Mouse (Mus musculus): ENCODE results near the gene Snapc5. TPM values are rescaled to one million over a fixed set of nuclear protein-coding genes. Genes with fewer than 3 reads are reported as not detected.
A peak's percentile ranks its signal among the peaks of the same experiment; 100 is the strongest.
"Not testable (repeated sequence)": the region's sequence is repeated elsewhere in the genome, so short reads cannot be mapped to it uniquely, and the experiment has no call there.

Snapc5 gene
- 33.9 and 36.6 TPM in 2 replicates for polyA plus RNA-seq (2015; fragmentation: Nextera tagmentation; extraction: Ambion mirVana)

DNA sequence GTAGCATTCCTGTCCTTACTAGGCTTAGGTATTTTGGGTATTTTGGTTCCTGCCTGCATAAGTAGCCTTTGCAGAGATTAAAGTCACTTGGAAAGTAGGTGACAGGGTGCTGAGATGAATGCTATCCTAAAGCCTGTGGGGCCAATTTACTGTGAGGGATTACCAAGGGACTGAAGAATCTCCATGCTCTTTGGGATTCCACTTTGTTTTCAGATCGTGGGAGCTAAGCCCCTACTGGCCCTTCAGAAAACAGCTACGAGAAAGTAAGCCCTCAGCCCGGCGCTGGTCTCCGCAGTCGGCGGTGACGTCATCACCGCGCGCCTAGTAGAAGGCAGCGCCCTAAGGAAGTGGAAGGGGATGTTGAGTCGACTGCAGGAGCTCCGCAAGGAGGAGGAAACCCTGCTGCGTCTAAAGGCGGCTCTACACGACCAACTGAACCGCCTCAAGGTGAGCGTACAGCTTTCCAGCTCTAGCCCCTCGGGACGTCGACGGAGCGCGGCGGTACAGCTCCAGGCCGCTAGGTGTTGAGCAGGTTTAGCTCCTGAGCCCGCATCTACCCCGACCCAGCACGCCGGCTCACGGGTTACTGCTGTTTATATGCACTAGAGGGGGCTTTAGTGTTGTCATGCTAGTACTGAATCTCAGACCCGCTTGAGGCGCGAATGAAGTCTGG lies at the start of gene Snapc5:
Snapc5 (plus strand) TSS at position 301 of the 673 bp plus-strand sequence.
- Histone ChIP-seq H3K4me3 (peak within 1 kb of the TSS; percentile 54), H3K9ac (peak within 1 kb of the TSS; percentile 42), H3K4me1 (peaks cover 26% of the 10 kb centered on the region), H3K27ac (peak within 1 kb of the TSS; percentile 83), H3K36me3 (replicated peaks) (peaks cover 48% of the 10 kb centered on the region), H3K27me3 (replicated peaks) (no peaks in the 10 kb centered on the region), H3K9me3 (no peaks in the 10 kb centered on the region), H3K4me2 (peak within 1 kb of the TSS; percentile 54)
- ATAC-seq (replicated peaks), result peak; percentile 93
- whole genome bisulfite sequencing, result under 1% methylated on average over 35 of the region's 35 CpGs

DNA sequence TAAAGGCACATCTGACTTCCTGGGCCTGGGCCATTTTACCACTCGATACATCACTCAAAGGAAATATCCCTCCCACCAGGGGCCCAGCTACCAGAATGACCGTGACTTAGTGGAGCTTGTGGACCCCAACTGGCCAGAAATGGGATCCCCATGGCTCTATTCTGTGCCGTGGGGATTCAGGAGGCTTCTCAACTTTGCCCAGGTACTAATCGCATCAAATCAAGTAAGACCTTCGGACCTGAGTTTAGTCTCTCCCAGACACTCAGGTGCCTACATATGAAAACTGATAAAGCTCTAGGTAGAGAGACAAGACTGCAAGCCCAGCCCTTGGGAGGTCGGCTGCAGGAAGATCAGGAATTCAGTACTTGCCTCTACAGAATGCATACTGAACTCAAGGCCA lies 47.5 kb upstream of the Snapc5 start:
- 88% methylated on average over 6 of the region's 6 CpGs for WGBS
- no peak overlapping the region for H3K4me2 ChIP-seq
- no peak overlapping the region for H3K27ac ChIP-seq
- no peak overlapping the region for H3K9ac ChIP-seq
- no peaks in the 10 kb centered on the region for H3K36me3 ChIP-seq (replicated peaks)
- no peak overlapping the region for H3K4me3 ChIP-seq
- H3K4me1 ChIP-seq, result no peaks in the 10 kb centered on the region
- ATAC-seq (replicated peaks), result no peak
- H3K9me3 ChIP-seq, result no peaks in the 10 kb centered on the region
- H3K27me3 ChIP-seq (replicated peaks), result no peaks in the 10 kb centered on the region

- not testable (repeated sequence) for H3K4me3 ChIP-seq
Observed at GRCm38 (mm10) chr9:64138896-64139295, 40.2 kb upstream of the Snapc5 start.

DNA sequence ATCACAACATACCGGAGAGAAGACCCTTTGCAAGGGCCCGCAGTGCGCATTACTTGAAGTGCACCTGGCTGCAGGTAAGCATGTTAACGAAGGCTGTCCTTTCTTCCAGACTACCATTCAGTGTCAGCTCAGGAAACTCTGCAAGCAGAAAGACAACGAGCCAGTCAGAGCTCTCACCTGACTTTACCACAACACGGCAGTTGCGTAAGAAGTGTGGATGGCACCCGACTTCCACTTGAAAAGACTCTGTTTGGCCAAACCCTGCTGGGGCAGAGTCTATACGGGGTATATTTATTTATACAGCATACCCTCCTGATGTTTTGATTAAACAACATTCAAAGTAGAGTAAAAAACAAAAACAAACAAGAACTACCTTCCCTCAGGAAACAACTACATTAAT lies 39.2 kb upstream of the Snapc5 start:
- Histone ChIP-seq H3K9ac (no peak overlapping the region), H3K36me3 (replicated peaks) (no peaks in the 10 kb centered on the region), H3K4me3 (no peak overlapping the region), H3K27ac (no peak overlapping the region), H3K4me1 (no peaks in the 10 kb centered on the region), H3K27me3 (replicated peaks) (no peaks in the 10 kb centered on the region), H3K9me3 (no peaks in the 10 kb centered on the region), H3K4me2 (no peak overlapping the region)
- ATAC-seq (replicated peaks), result no peak
- 93% methylated on average over 9 of the region's 9 CpGs for WGBS

More at GRCm38 (mm10) chr9:64138896-64139295, 40.2 kb upstream of the Snapc5 start:
- 8% methylated on average over 6 of the region's 6 CpGs for WGBS
- not testable (repeated sequence) for H3K36me3 ChIP-seq (replicated peaks); H3K9me3 ChIP-seq; H3K9ac ChIP-seq; H3K27ac ChIP-seq; ATAC-seq (replicated peaks); H3K4me1 ChIP-seq; H3K27me3 ChIP-seq (replicated peaks); H3K4me2 ChIP-seq

GRCm38 (mm10) chr9:64156641-64157040 lies 22.4 kb upstream of the Snapc5 start:
- no peak overlapping the region for H3K9ac ChIP-seq
- no peaks in the 10 kb centered on the region for H3K27me3 ChIP-seq (replicated peaks)
- no peak overlapping the region for H3K4me3 ChIP-seq
- ATAC-seq (replicated peaks), result no peak
- H3K4me2 ChIP-seq, result no peak overlapping the region
- 80% methylated on average over 1 of the region's 1 CpGs for WGBS
- no peaks in the 10 kb centered on the region for H3K36me3 ChIP-seq (replicated peaks)
- H3K27ac ChIP-seq, result no peak overlapping the region
- H3K9me3 ChIP-seq, result no peaks in the 10 kb centered on the region
- H3K4me1 ChIP-seq, result no peaks in the 10 kb centered on the region

- Histone ChIP-seq H3K4me2 (no peak overlapping the region), H3K4me1 (no peaks in the 10 kb centered on the region), H3K9me3 (no peaks in the 10 kb centered on the region), H3K27me3 (replicated peaks) (no peaks in the 10 kb centered on the region), H3K36me3 (replicated peaks) (no peaks in the 10 kb centered on the region), H3K9ac (no peak overlapping the region), H3K4me3 (no peak overlapping the region), H3K27ac (no peak overlapping the region)
- ATAC-seq (replicated peaks), result no peak
- 93% methylated on average over 5 of the region's 5 CpGs for WGBS
Observed at GRCm38 (mm10) chr9:64160471-64160870, 18.6 kb upstream of the Snapc5 start.

DNA sequence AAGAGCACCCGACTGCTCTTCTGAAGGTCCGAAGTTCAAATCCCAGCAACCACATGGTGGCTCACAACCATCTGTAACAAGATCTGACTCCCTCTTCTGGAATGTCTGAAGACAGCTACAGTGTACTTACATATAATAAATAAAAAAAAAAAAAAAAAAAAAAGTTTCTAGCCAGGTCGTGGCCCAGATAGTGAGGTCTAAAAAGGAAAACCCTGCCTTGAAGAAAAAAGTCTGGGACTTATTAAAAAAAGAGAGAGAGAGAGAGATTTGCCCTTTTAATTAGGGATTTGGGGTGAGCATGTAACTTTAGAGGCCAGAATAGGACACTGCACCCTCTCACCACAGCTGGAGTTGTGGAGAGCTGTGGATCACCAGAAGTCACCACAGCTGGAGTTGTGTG lies 9.1 kb upstream of the Snapc5 start:
- WGBS, result 88% methylated on average over 3 of the region's 3 CpGs
- not testable (repeated sequence) for ATAC-seq (replicated peaks); H3K4me3 ChIP-seq; H3K9me3 ChIP-seq; H3K27ac ChIP-seq; H3K9ac ChIP-seq; H3K36me3 ChIP-seq (replicated peaks); H3K4me2 ChIP-seq; H3K27me3 ChIP-seq (replicated peaks)
- peaks cover 19% of the 10 kb centered on the region for H3K4me1 ChIP-seq

DNA sequence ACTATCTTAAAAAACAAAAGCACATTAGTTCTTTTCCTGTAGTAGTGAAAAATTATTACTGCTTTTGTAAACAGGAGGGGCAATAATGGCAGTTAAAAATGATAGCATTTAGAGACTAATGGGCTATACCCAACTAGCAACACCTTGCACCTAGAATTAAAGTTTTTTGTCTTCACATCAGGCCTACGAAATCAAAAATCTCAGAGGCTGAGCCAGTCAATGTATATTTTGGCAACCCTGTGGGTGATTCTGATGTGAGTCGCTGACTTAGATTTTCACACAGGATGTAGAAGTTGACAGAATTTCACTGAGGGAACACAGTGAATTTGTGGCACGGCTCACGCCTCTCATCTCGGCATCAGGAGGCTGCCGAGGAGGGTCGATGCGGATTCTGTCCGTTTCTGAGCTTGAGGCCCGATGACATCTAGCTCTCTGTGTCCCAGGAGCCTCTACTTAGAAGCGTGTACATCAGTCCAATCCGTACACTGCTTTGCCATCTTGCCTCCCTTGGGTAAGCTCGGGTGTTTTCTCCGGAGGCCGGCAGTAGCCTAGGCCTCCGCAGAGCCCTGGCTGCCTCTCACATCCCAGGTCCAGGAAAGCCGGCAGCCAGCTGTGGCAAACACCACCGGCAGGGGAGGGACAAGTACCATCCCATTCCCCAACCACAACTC lies 6.8 kb upstream of the Snapc5 start:
- Histone ChIP-seq H3K4me1 (peaks cover 24% of the 10 kb centered on the region), H3K36me3 (replicated peaks) (peaks cover 22% of the 10 kb centered on the region), H3K4me3 (peak overlapping the region; percentile 79), H3K27me3 (replicated peaks) (no peaks in the 10 kb centered on the region), H3K4me2 (peak overlapping the region; percentile 82), H3K9me3 (no peaks in the 10 kb centered on the region), H3K27ac (peak overlapping the region; percentile 84), H3K9ac (peak overlapping the region; percentile 81)
- no peak for ATAC-seq (replicated peaks)
- WGBS, result 2% methylated on average over 18 of the region's 18 CpGs

GRCm38 (mm10) chr9:64172816-64173665 lies 6.0 kb upstream of the Snapc5 start, which contains the start of the genes Zwilch and Rpl4:
TSS of gene Zwilch (minus strand) at chr9:64173104.
TSS of gene Rpl4 (plus strand) at chr9:64173375.
- Histone ChIP-seq H3K4me3 (peak within 1 kb of the TSS; percentile 79), H3K4me2 (peak within 1 kb of the TSS; percentile 82), H3K27me3 (replicated peaks) (no peaks in the 10 kb centered on the region), H3K36me3 (replicated peaks) (peaks cover 30% of the 10 kb centered on the region), H3K4me1 (peaks cover 24% of the 10 kb centered on the region), H3K9me3 (no peaks in the 10 kb centered on the region), H3K27ac (peak within 1 kb of the TSS; percentile 84), H3K9ac (peak within 1 kb of the TSS; percentile 81)
- under 1% methylated on average over 42 of the region's 42 CpGs for WGBS
- ATAC-seq (replicated peaks), result peak; percentile 93

- no peaks in the 10 kb centered on the region for H3K27me3 ChIP-seq (replicated peaks)
- peak overlapping the region; percentile 79 for H3K4me3 ChIP-seq
- peak overlapping the region; percentile 84 for H3K27ac ChIP-seq
- peak overlapping the region; percentile 82 for H3K4me2 ChIP-seq
- H3K36me3 ChIP-seq (replicated peaks), result peaks cover 35% of the 10 kb centered on the region
- peaks cover 24% of the 10 kb centered on the region for H3K4me1 ChIP-seq
- H3K9me3 ChIP-seq, result no peaks in the 10 kb centered on the region
- H3K9ac ChIP-seq, result peak overlapping the region; percentile 81
- under 1% methylated on average over 16 of the region's 16 CpGs for WGBS
- ATAC-seq (replicated peaks), result no peak
Observed at GRCm38 (mm10) chr9:64173666-64174220, 5.3 kb upstream of the Snapc5 start.

DNA sequence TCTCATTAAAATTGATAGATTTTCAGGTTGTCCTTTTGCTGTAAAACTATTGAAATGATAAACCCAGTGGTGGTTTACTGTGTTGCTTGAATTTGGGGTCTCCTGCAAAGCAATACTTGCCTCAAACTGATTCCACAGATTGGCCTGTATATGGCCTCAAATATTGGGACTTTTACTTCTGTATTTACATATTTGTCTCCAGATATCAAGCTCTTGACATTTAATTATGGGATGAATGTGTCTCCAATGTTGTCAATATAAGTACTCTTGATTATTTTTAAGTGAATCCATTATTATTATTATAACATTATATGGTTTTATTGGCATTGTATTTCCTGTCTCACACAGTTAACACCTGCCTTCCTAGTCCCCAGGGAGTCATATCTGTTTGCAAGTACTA lies 4.7 kb upstream of the Snapc5 start:
- H3K9ac ChIP-seq, result peak overlapping the region; percentile 81
- peak overlapping the region; percentile 82 for H3K4me2 ChIP-seq
- peaks cover 35% of the 10 kb centered on the region for H3K36me3 ChIP-seq (replicated peaks)
- no peak overlapping the region for H3K27ac ChIP-seq
- no peak for ATAC-seq (replicated peaks)
- H3K27me3 ChIP-seq (replicated peaks), result no peaks in the 10 kb centered on the region
- H3K9me3 ChIP-seq, result no peaks in the 10 kb centered on the region
- peak overlapping the region; percentile 79 for H3K4me3 ChIP-seq
- peaks cover 28% of the 10 kb centered on the region for H3K4me1 ChIP-seq

DNA sequence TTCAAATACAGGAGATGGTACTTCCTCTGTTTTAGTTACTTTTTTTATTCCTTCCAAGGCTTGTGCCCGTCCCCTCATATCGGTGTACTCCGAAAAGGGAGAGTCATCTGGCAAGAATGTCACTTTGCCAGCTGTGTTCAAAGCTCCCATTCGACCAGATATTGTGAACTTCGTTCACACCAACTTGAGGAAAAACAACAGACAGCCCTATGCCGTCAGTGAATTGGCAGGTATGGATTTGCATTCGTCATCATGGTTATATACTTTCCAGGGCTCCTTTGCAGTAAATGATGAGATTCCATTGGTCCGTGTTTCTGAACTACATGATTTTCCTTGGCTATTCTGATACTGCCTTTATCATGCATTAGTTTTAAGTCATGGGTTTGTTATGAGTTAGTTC lies 4.3 kb upstream of the Snapc5 start:
- Histone ChIP-seq H3K9ac (no peak overlapping the region), H3K27ac (no peak overlapping the region), H3K9me3 (no peaks in the 10 kb centered on the region), H3K27me3 (replicated peaks) (no peaks in the 10 kb centered on the region), H3K4me1 (peaks cover 32% of the 10 kb centered on the region), H3K36me3 (replicated peaks) (peaks cover 35% of the 10 kb centered on the region), H3K4me2 (peak overlapping the region; percentile 82), H3K4me3 (peak overlapping the region; percentile 79; the same call in 1 of the 2 replicates)
- ATAC-seq (replicated peaks), result no peak
- WGBS, result 78% methylated on average over 8 of the region's 8 CpGs
